Mouse (Mus musculus): ENCODE measurements around the gene Gimap9. TPM values are rescaled to one million over a fixed set of nuclear protein-coding genes. Genes with fewer than 3 reads are reported as not detected.

Gimap9 gene
- polyA plus RNA-seq, 1 experiment from 2014 or later: 11.7 TPM

DNA sequence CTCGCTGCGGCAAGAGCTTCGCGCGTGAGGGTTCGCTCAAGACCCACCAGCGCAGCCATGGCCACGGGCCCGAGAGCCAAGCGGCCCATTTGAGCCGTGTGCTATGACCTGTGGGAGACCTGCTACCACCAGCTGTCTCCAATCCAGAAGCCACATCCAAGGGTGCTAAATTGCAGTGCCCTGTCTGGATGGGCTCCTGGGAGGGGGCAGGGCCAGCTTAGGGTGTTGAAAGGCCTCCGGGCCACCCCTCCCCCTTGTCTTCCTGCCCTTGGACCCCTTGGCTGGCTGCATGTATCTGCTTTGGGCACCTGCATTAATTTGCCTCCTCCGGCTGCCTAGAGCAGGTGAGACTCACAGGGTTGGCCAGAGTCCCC, 46.3 kb upstream of the Gimap9 start:
- no peak overlapping the region for H3K27ac ChIP-seq (ENCODE audit: low read depth)
- H3K4me3 ChIP-seq (ENCODE audit: low read depth, low read length): peak overlapping the region; percentile 38
- no peaks in the 10 kb centered on the region for H3K36me3 ChIP-seq (ENCODE audit: insufficient read depth)
- no peaks in the 10 kb centered on the region for H3K9me3 ChIP-seq (ENCODE audit: low read depth, low read length)
- H3K4me2 ChIP-seq: peak overlapping the region; percentile 71
- 0 out of 2 replicates have a peak, but pooled peaks cover 3% of the 10 kb centered on the region for H3K4me1 ChIP-seq (ENCODE audit: insufficient read depth)
- no peak for TF ChIP-seq CTCF (IDR thresholded peaks at IDR 0.05; ENCODE audit: low read depth)
- ATAC-seq (ENCODE audit: insufficient read depth) (no peak), DNase-seq (no peak)
- WGBS: 9% methylated on average over 13 of the region's 13 CpGs
- peak overlapping the region; percentile 14; the same call in 1 of the 2 replicates for H3K9ac ChIP-seq
- peaks cover 37% of the 10 kb centered on the region for H3K27me3 ChIP-seq (ENCODE audit: insufficient read depth, low read length)

DNA sequence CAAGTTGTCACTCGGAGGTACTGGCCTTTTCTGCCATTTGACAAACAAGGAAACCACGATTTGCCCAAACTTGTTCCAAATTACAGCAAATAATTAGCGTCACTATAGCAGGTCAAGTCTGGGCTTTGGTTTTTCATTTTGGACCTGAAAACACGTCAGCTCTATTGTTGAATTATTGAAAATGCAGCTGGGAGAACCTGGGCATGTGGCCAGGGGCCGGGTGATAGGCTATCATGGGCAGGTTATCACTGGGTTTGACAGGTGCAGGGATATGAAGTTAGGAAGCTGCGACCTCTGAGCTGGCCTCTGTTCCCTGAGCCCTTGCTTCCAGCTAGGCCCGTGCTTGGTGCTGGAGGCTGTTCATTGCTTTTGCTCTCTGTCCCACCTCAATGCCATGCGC, 45.1 kb upstream of the Gimap9 start:
- H3K36me3 ChIP-seq (ENCODE audit: insufficient read depth): no peaks in the 10 kb centered on the region
- no peak for ATAC-seq (ENCODE audit: insufficient read depth)
- no peak overlapping the region for H3K27ac ChIP-seq (ENCODE audit: low read depth)
- 84% methylated on average over 8 of the region's 8 CpGs for WGBS
- TF ChIP-seq CTCF (IDR thresholded peaks at IDR 0.05; ENCODE audit: low read depth): no peak
- H3K27me3 ChIP-seq (ENCODE audit: insufficient read depth, low read length): peaks cover 37% of the 10 kb centered on the region
- H3K9me3 ChIP-seq (ENCODE audit: low read depth, low read length): no peaks in the 10 kb centered on the region
- H3K4me3 ChIP-seq (ENCODE audit: low read depth, low read length): no peak overlapping the region
- H3K9ac ChIP-seq: no peak overlapping the region
- no peak for DNase-seq
- H3K4me1 ChIP-seq (ENCODE audit: insufficient read depth): 0 out of 2 replicates have a peak, but pooled peaks cover 3% of the 10 kb centered on the region
- H3K4me2 ChIP-seq: no peak overlapping the region

DNA sequence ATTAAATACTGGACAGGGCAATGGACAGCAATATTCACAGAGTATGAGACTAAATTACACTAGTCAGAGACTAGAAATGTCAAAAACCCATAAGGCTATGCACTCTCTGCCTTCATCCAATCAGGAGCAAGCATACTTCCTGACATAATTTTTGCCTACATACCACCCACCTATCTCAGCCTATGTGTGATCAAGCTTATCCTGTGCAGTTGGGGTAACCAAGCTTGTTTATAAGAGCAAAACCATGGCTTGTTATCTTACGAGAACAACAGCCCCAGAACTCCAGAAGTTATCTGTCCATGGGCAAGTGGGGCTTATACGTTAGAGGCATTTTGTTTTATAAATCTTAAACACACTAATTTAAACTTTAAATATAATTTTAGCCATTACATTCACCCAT, 40.8 kb upstream of the Gimap9 start:
- no peaks in the 10 kb centered on the region for H3K36me3 ChIP-seq (ENCODE audit: insufficient read depth)
- ATAC-seq (ENCODE audit: insufficient read depth) (no peak), DNase-seq (no peak)
- 71% methylated on average over 2 of the region's 2 CpGs for WGBS
- H3K9ac ChIP-seq: no peak overlapping the region
- no peaks in the 10 kb centered on the region for H3K4me1 ChIP-seq (ENCODE audit: insufficient read depth)
- no peaks in the 10 kb centered on the region; the same call in 1 of the 2 replicates for H3K27me3 ChIP-seq (ENCODE audit: insufficient read depth, low read length)
- H3K9me3 ChIP-seq (ENCODE audit: low read depth, low read length): no peaks in the 10 kb centered on the region
- no peak overlapping the region for H3K4me2 ChIP-seq
- no peak overlapping the region for H3K27ac ChIP-seq (ENCODE audit: low read depth)
- no peak for TF ChIP-seq CTCF (IDR thresholded peaks at IDR 0.05; ENCODE audit: low read depth)
- no peak overlapping the region for H3K4me3 ChIP-seq (ENCODE audit: low read depth, low read length)

DNA sequence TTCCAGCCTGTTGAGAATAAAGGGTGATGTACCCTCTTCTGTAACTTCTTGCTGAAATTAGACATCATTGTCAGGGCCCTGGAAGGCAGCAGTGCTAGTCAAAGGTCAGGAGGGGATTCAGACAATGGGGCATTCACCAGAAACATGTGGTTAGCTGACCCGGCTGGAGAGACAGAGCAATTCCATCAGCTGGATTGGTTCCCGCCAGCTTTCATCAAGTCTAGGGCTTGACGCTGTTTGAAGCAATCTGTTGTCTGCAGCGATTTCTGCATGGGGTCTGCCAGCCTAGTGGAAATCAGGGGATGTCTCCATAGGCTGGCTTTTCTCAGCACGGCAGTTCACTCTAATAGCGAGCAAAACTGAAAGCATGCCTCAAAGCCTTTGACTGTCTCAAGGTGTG, 39.4 kb upstream of the Gimap9 start:
- no peaks in the 10 kb centered on the region for H3K27me3 ChIP-seq (ENCODE audit: insufficient read depth, low read length)
- H3K4me3 ChIP-seq (ENCODE audit: low read depth, low read length): no peak overlapping the region
- no peaks in the 10 kb centered on the region for H3K9me3 ChIP-seq (ENCODE audit: low read depth, low read length)
- no peak for ATAC-seq (ENCODE audit: insufficient read depth)
- no peak overlapping the region for H3K27ac ChIP-seq (ENCODE audit: low read depth)
- no peak overlapping the region for H3K9ac ChIP-seq
- H3K4me2 ChIP-seq: no peak overlapping the region
- H3K36me3 ChIP-seq (ENCODE audit: insufficient read depth): no peaks in the 10 kb centered on the region
- no peaks in the 10 kb centered on the region for H3K4me1 ChIP-seq (ENCODE audit: insufficient read depth)
- 59% methylated on average over 6 of the region's 6 CpGs for WGBS
- DNase-seq: no peak
- no peak for TF ChIP-seq CTCF (IDR thresholded peaks at IDR 0.05; ENCODE audit: low read depth)

GRCm38 (mm10) chr6:48637811-48638500, 38.0 kb upstream of the Gimap9 start:
- no peak for TF ChIP-seq CTCF (IDR thresholded peaks at IDR 0.05; ENCODE audit: low read depth)
- Histone ChIP-seq H3K27me3 (ENCODE audit: insufficient read depth, low read length) (no peaks in the 10 kb centered on the region), H3K4me1 (ENCODE audit: insufficient read depth) (no peaks in the 10 kb centered on the region), H3K9me3 (ENCODE audit: low read depth, low read length) (no peaks in the 10 kb centered on the region), H3K4me2 (no peak overlapping the region), H3K4me3 (ENCODE audit: low read depth, low read length) (no peak overlapping the region), H3K27ac (ENCODE audit: low read depth) (no peak overlapping the region), H3K9ac (no peak overlapping the region), H3K36me3 (ENCODE audit: insufficient read depth) (no peaks in the 10 kb centered on the region)
- 58% methylated on average over 6 of the region's 6 CpGs for WGBS
- ATAC-seq (ENCODE audit: insufficient read depth): no peak
- DNase-seq: no peak

DNA sequence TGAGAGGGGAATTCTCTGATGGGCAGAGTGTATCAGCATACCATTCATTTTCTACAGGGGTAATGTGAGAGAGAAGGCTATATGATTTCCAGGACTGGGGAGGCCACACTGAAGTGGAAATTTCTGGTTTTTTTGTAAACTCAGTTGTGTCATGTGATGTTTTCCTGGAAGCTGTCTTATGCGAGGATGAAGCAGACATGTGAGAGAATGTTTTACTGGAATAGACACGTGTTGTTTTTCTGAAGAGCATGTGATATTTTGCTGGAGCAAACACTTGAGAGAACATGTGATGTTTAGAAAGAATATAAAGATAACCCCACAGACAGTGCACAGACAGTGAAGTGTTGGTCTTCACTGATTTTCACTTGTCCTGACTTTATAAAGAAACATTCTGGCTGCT, 37.4 kb upstream of the Gimap9 start:
- Histone ChIP-seq H3K9me3 (ENCODE audit: low read depth, low read length) (no peaks in the 10 kb centered on the region), H3K4me3 (ENCODE audit: low read depth, low read length) (no peak overlapping the region), H3K27me3 (ENCODE audit: insufficient read depth, low read length) (no peaks in the 10 kb centered on the region), H3K4me2 (no peak overlapping the region), H3K27ac (ENCODE audit: low read depth) (no peak overlapping the region), H3K36me3 (ENCODE audit: insufficient read depth) (no peaks in the 10 kb centered on the region), H3K4me1 (ENCODE audit: insufficient read depth) (no peaks in the 10 kb centered on the region), H3K9ac (no peak overlapping the region)
- 49% methylated on average over 2 of the region's 2 CpGs for WGBS
- ATAC-seq (ENCODE audit: insufficient read depth) (no peak), DNase-seq (no peak)
- no peak for TF ChIP-seq CTCF (IDR thresholded peaks at IDR 0.05; ENCODE audit: low read depth)

DNA sequence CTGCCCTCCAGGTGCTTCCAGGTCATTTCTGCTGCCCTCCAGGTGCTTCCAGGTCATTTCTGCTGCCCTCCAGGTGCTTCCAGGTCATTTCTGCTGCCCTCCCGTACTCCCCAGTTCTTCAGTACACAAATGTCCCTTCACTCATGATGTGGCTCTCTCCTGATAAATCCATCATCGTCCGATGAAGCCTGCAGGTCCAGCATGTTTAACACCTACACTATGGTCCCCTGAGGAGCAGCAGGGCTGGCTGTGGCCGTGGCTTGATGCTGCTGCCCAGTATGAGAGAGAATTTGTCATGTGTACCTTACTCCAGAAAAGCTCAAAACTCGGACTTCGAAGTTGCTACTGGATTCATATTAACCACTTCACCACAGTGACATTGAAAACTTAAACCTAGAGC, 34.5 kb upstream of the Gimap9 start:
- Histone ChIP-seq H3K4me1 (ENCODE audit: insufficient read depth) (no peaks in the 10 kb centered on the region), H3K4me3 (ENCODE audit: low read depth, low read length) (no peak overlapping the region), H3K27me3 (ENCODE audit: insufficient read depth, low read length) (no peaks in the 10 kb centered on the region), H3K36me3 (ENCODE audit: insufficient read depth) (no peaks in the 10 kb centered on the region), H3K9ac (no peak overlapping the region), H3K9me3 (ENCODE audit: low read depth, low read length) (no peaks in the 10 kb centered on the region), H3K27ac (ENCODE audit: low read depth) (no peak overlapping the region), H3K4me2 (no peak overlapping the region)
- ATAC-seq (ENCODE audit: insufficient read depth) (no peak), DNase-seq (no peak)
- TF ChIP-seq CTCF (IDR thresholded peaks at IDR 0.05; ENCODE audit: low read depth): no peak
- WGBS: 61% methylated on average over 6 of the region's 6 CpGs
